Mouse (Mus musculus): ENCODE results near the gene Kalrn.

DNA sequence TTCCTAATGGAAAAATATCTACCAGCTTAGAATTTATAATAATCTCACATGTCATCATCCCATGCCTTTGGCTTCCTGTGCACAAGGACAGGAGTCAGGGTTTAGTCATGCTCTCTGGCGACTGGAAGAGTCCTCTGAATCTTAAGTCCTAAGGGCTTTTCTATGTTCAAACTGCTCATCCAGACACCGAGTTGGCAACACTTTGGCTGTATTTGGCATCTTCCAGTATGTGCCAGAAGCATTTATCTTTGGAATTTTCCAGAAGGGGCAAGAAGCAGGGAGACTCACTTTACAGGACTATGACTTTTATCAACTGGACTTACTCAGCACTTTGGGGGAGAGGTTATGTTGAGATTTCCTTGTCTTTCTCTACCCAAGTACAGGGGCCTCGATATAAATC lies 417.6 kb downstream of the Kalrn start:
- TF ChIP-seq GATA1 (IDR thresholded peaks at IDR 0.05; ENCODE audit: borderline replicate concordance, low read length) (no peak), FLI1 (IDR thresholded peaks at IDR 0.05; ENCODE audit: low read length) (no peak)

Measured in megakaryocyte, embryonic 14.5 days (primary cell).